Mouse (Mus musculus) liver, embryonic 14.5 days (tissue): Measurements from ENCODE around the gene Hagh.

Source experiments
- CTCF ChIP-seq: IDR thresholded peaks from 2 replicates; pipeline ENCODE4 v1.5.1; 2016; ENCODE audit warnings: antibody characterized with exemption, low read depth, control low read depth
- EP300 ChIP-seq: IDR thresholded peaks from 2 replicates; pipeline ENCODE4 v1.6.1; 2016; ENCODE audit warnings: antibody characterized with exemption, low read depth

GRCm38 (mm10) chr17:24878117-24878397, 38.1 kb downstream of the Hagh start:
- TF ChIP-seq CTCF (no peak), EP300 (no peak)
